Mouse (Mus musculus): ENCODE results near the gene Fam107b.

- no peak for TF ChIP-seq CTCF (IDR thresholded peaks at IDR 0.05; ENCODE audit: low read depth, low read length)
- no peak for TF ChIP-seq POLR2A (IDR thresholded peaks at IDR 0.05; ENCODE audit: borderline replicate concordance, low read depth, low read length)
Observed at GRCm38 (mm10) chr2:3717847-3718246, 147.6 kb downstream of the Fam107b start.

Data from bone marrow macrophage, adult 2 months (primary cell).